Mouse (Mus musculus) testis, adult 2 months (tissue): ENCODE data around the gene Mrln. TPM values are rescaled to one million over a fixed set of nuclear protein-coding genes. Genes with fewer than 3 reads are reported as not detected.

Experiments
- H3K27ac ChIP-seq: fragments of 200-500 bp; 2 replicates; pipeline ENCODE4 v1.5.1; 2012; ENCODE audit warnings: low read depth, low read length; ENCODE audit not compliant: control insufficient read depth, insufficient read depth
- H3K27me3 ChIP-seq: fragments of 200-500 bp; 2 replicates; pipeline ENCODE4 v1.6.1; 2012; ENCODE audit warnings: mild to moderate bottlenecking, low read length, moderate library complexity; ENCODE audit not compliant: control insufficient read depth, insufficient read depth
- H3K36me3 ChIP-seq: fragments of 200-500 bp; 2 replicates; pipeline ENCODE4 v1.6.1; 2012; ENCODE audit warnings: mild to moderate bottlenecking, low read length; ENCODE audit not compliant: control insufficient read depth, insufficient read depth
- H3K4me1 ChIP-seq: fragments of 200-500 bp; 2 replicates; pipeline ENCODE4 v1.6.1; 2012; ENCODE audit warnings: low read length; ENCODE audit not compliant: control insufficient read depth, insufficient read depth
- H3K4me3 ChIP-seq: fragments of 200-500 bp; 2 replicates; pipeline ENCODE4 v1.5.1; 2012; ENCODE audit warnings: low read depth, mild to moderate bottlenecking, low read length, moderate library complexity, mixed read lengths; ENCODE audit not compliant: control insufficient read depth
- CTCF ChIP-seq: fragments of 200-500 bp; IDR thresholded peaks from 2 replicates; pipeline ENCODE4 v1.5.1; 2012; ENCODE audit warnings: low read depth, mild to moderate bottlenecking, inconsistent platforms, low read length, moderate library complexity; ENCODE audit not compliant: control insufficient read depth, insufficient read depth, insufficient replicate concordance
- POLR2A ChIP-seq: fragments of 200-500 bp; IDR thresholded peaks from 2 replicates; pipeline ENCODE4 v1.6.1; 2012; ENCODE audit warnings: low read depth, mild to moderate bottlenecking, inconsistent platforms, low read length, moderate library complexity; ENCODE audit not compliant: control insufficient read depth
- polyA plus RNA-seq: library from polyadenylated mRNA; depleted of rRNA; stranded (reverse); fragments of >200 nt; gene quantifications from 2 replicates; pipeline ENCODE4 v1.2.3, GENCODE M21; 2012

Gene Mrln
- polyA plus RNA-seq, 1 experiment = 1.6 TPM

GRCm38 (mm10) chr10:70166427-70166826, 38.0 kb upstream of the Mrln start:
- Histone ChIP-seq H3K36me3 (no peaks in the 10 kb centered on the region), H3K27me3 (no peaks in the 10 kb centered on the region), H3K4me3 (no peak overlapping the region), H3K4me1 (0 out of 2 replicates have a peak, but pooled peaks cover 2% of the 10 kb centered on the region), H3K27ac (no peak overlapping the region)
- TF ChIP-seq POLR2A (no peak), CTCF (no peak)

GRCm38 (mm10) chr10:70167625-70168024, 36.8 kb upstream of the Mrln start:
- H3K4me1 ChIP-seq = 0 out of 2 replicates have a peak, but pooled peaks cover 2% of the 10 kb centered on the region
- no peak overlapping the region for H3K27ac ChIP-seq
- no peak for TF ChIP-seq CTCF
- TF ChIP-seq POLR2A = no peak
- no peaks in the 10 kb centered on the region for H3K27me3 ChIP-seq
- H3K36me3 ChIP-seq = no peaks in the 10 kb centered on the region
- no peak overlapping the region for H3K4me3 ChIP-seq

GRCm38 (mm10) chr10:70168396-70168795, 36.1 kb upstream of the Mrln start:
- H3K4me1 ChIP-seq = 0 out of 2 replicates have a peak, but pooled peaks cover 2% of the 10 kb centered on the region
- H3K36me3 ChIP-seq = no peaks in the 10 kb centered on the region
- H3K27ac ChIP-seq = no peak overlapping the region
- no peaks in the 10 kb centered on the region for H3K27me3 ChIP-seq
- no peak overlapping the region for H3K4me3 ChIP-seq
- TF ChIP-seq POLR2A (no peak), CTCF (no peak)

- Histone ChIP-seq H3K27me3 (no peaks in the 10 kb centered on the region), H3K27ac (no peak overlapping the region), H3K4me3 (no peak overlapping the region), H3K36me3 (no peaks in the 10 kb centered on the region), H3K4me1 (no peaks in the 10 kb centered on the region)
- TF ChIP-seq POLR2A (no peak), CTCF (no peak)
Measured at GRCm38 (mm10) chr10:70169044-70169443, 35.4 kb upstream of the Mrln start.

- Histone ChIP-seq H3K4me1 (no peaks in the 10 kb centered on the region), H3K4me3 (no peak overlapping the region), H3K27ac (no peak overlapping the region), H3K36me3 (no peaks in the 10 kb centered on the region), H3K27me3 (no peaks in the 10 kb centered on the region)
- TF ChIP-seq CTCF (peak; percentile 58; the same call in 1 of the 2 replicates), POLR2A (no peak)
Measured at GRCm38 (mm10) chr10:70173314-70173713, 31.1 kb upstream of the Mrln start.

- Histone ChIP-seq H3K4me1 (no peaks in the 10 kb centered on the region), H3K4me3 (no peak overlapping the region), H3K36me3 (no peaks in the 10 kb centered on the region), H3K27ac (no peak overlapping the region), H3K27me3 (no peaks in the 10 kb centered on the region)
- TF ChIP-seq POLR2A = no peak
- TF ChIP-seq CTCF = no peak
Measured at GRCm38 (mm10) chr10:70174494-70175190, 29.8 kb upstream of the Mrln start.

- H3K4me1 ChIP-seq = no peaks in the 10 kb centered on the region
- TF ChIP-seq POLR2A = no peak
- TF ChIP-seq CTCF = no peak
- no peak overlapping the region for H3K27ac ChIP-seq
- no peak overlapping the region for H3K4me3 ChIP-seq
- no peaks in the 10 kb centered on the region for H3K36me3 ChIP-seq
- H3K27me3 ChIP-seq = no peaks in the 10 kb centered on the region
Measured at GRCm38 (mm10) chr10:70180727-70181126, 23.7 kb upstream of the Mrln start.
